Mouse (Mus musculus) thymus, adult 2 months (tissue): ENCODE measurements around the gene Rsbn1l. TPM values are rescaled to one million over a fixed set of nuclear protein-coding genes. Genes with fewer than 3 reads are reported as not detected.

Experiments used
- DNase-seq: peaks from one replicate; pipeline ENCODE4 v3.0.0; 2021
- H3K27ac ChIP-seq: fragments of 200-500 bp; 2 replicates; pipeline ENCODE4 v1.5.1; 2012; ENCODE audit warnings: low read length, control low read depth; ENCODE audit not compliant: control insufficient read depth, insufficient read depth
- H3K27me3 ChIP-seq: fragments of 200-500 bp; 2 replicates; pipeline ENCODE4 v1.6.1; 2012; ENCODE audit warnings: mild to moderate bottlenecking, low read length, moderate library complexity, mixed read lengths; ENCODE audit not compliant: control insufficient read depth, insufficient read depth
- H3K36me3 ChIP-seq: fragments of 200-500 bp; 2 replicates; pipeline ENCODE4 v1.6.1; 2012; ENCODE audit warnings: mild to moderate bottlenecking, low read length, moderate library complexity; ENCODE audit not compliant: control insufficient read depth, insufficient read depth
- H3K4me1 ChIP-seq: fragments of 200-500 bp; replicated peaks from 2 replicates; pipeline ENCODE4 v1.6.1; 2012; ENCODE audit warnings: low read length; ENCODE audit not compliant: control insufficient read depth, insufficient read depth
- H3K4me3 ChIP-seq: fragments of 200-500 bp; 2 replicates; pipeline ENCODE4 v1.5.1; 2012; ENCODE audit warnings: mild to moderate bottlenecking, low read length, control low read depth, moderate library complexity; ENCODE audit not compliant: control insufficient read depth, insufficient read depth
- CTCF ChIP-seq: fragments of 200-500 bp; IDR thresholded peaks from 2 replicates; pipeline ENCODE4 v1.5.1; 2012; ENCODE audit warnings: mild to moderate bottlenecking, control low read depth, low read length, moderate library complexity, borderline replicate concordance; ENCODE audit not compliant: control insufficient read depth, poor library complexity, insufficient read depth; ENCODE audit errors: extremely low read depth
- POLR2A ChIP-seq: fragments of 200-500 bp; IDR thresholded peaks from 2 replicates; pipeline ENCODE4 v1.6.1; 2012; ENCODE audit warnings: mild to moderate bottlenecking, low read length, control low read depth, moderate library complexity; ENCODE audit not compliant: control insufficient read depth, poor library complexity, insufficient read depth; ENCODE audit errors: extremely low read depth
- WGBS: fragments of 180-500 bp; shearing (Covaris S2); methylation state at CpG from one replicate; pipeline ENCODE4 v1.1.7; 2018; 5-methylcytosine and 5-hydroxymethylcytosine counted together
- polyA plus RNA-seq: library from polyadenylated mRNA; depleted of rRNA; stranded (reverse); fragments of >200 nt; gene quantifications from 2 replicates; pipeline ENCODE4 v1.2.3, GENCODE M21; 2012

Rsbn1l gene
- polyA plus RNA-seq, 1 experiment = 15.0 TPM

DNA sequence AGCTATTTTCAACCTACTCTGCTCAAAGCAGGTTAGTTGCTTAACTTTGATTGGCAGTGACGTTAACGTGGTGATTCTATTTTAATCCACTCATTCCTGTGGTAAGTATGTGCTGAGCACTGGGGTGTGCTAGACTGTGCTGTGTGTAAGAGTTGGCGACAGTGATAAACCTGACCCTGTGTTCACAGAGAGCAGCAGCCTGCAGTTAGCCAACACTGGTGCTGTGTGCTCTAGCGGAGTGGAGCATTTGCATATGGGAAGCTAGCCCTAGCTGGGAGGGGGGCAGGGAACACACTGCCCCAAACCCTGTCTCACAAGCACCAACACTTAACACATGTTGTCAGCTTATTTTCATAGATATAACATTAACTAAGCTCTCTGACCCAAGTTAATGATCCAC lies 11.7 kb upstream of the Rsbn1l start:
- WGBS = 22% methylated on average over 4 of the region's 4 CpGs
- no peak for DNase-seq
- Histone ChIP-seq H3K36me3 (no peaks in the 10 kb centered on the region), H3K4me3 (no peak overlapping the region), H3K27me3 (no peaks in the 10 kb centered on the region), H3K4me1 (peaks cover 6% of the 10 kb centered on the region), H3K27ac (no peak overlapping the region)
- TF ChIP-seq CTCF (no peak), POLR2A (no peak)

DNA sequence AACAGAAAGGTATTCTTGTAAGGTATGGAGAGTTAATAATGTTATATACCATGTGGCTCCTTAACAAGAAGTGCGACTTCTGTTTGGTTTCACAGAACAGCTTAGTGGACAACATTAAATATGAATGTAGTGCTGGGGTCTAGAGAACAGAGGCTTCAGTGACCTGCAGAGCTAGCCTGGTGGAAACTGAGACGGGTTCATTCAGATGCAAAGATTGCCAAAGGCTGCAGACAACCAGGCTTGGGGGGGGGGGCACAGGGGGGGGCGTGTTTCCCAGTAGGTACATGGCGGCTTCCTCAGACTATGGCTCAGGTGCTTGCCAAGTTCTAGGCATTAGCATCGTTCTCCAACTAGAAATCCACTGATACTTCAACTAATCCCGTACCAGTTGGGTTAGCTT lies 8.2 kb upstream of the Rsbn1l start:
- H3K27me3 ChIP-seq = no peaks in the 10 kb centered on the region
- no peak for DNase-seq
- peaks cover 6% of the 10 kb centered on the region for H3K4me1 ChIP-seq
- TF ChIP-seq POLR2A (no peak), CTCF (no peak)
- no peaks in the 10 kb centered on the region for H3K36me3 ChIP-seq
- H3K27ac ChIP-seq = no peak overlapping the region
- H3K4me3 ChIP-seq = no peak overlapping the region
- WGBS = 94% methylated on average over 6 of the region's 6 CpGs

DNA sequence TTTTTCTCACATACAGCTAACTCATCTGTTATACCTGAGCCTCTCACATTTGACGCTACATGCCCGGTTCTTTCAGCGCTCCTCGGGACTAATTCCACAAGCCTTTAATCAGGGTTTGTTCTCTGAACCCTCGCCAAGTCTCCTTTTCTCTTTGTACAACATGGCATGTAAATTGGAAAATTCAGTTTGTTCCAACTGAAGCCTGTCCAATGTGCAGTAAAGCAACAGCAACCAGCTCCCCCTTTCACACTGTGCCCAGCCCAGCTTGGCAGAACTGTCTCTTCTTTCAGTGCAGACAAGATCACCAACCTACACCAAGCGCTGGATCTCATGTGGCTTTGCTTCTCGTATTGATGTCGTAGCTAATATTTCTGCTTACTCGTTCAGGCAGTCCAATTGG lies 7.1 kb upstream of the Rsbn1l start:
- no peak for DNase-seq
- H3K27ac ChIP-seq = no peak overlapping the region

DNA sequence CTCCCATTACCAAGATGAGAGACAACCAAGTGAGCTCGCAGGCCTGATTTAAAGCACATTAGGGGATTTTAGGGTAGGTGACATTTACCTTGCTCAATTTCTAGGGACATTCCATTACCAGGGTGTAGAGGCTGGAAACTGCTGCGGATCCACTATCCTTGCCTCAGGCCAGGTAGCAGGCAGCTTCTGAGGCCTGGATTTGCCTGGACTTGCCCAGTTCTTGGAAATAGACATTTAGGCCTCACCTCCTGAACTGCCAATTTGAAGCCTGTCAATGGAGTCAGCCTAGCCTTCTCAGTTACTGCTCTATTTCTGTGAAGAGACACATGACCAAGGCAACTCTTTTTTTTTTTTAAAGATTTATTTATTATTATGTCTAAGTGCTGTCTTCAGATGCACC lies 4.7 kb upstream of the Rsbn1l start:
- peaks cover under 1% of the 10 kb centered on the region for H3K4me1 ChIP-seq
- TF ChIP-seq CTCF = no peak
- no peak for TF ChIP-seq POLR2A
- H3K27ac ChIP-seq = no peak overlapping the region
- WGBS = 96% methylated on average over 2 of the region's 2 CpGs
- no peaks in the 10 kb centered on the region; the same call in 1 of the 2 replicates for H3K36me3 ChIP-seq
- DNase-seq = no peak
- H3K4me3 ChIP-seq = no peak overlapping the region
- no peaks in the 10 kb centered on the region for H3K27me3 ChIP-seq

More for the DNA sequence above, 7.1 kb upstream of the Rsbn1l start:
- WGBS = 97% methylated on average over 9 of the region's 9 CpGs
- Histone ChIP-seq H3K4me3 (no peak overlapping the region), H3K4me1 (peaks cover 6% of the 10 kb centered on the region; the same call in 1 of the 2 replicates), H3K36me3 (no peaks in the 10 kb centered on the region), H3K27me3 (no peaks in the 10 kb centered on the region)
- TF ChIP-seq POLR2A (no peak), CTCF (no peak)

DNA sequence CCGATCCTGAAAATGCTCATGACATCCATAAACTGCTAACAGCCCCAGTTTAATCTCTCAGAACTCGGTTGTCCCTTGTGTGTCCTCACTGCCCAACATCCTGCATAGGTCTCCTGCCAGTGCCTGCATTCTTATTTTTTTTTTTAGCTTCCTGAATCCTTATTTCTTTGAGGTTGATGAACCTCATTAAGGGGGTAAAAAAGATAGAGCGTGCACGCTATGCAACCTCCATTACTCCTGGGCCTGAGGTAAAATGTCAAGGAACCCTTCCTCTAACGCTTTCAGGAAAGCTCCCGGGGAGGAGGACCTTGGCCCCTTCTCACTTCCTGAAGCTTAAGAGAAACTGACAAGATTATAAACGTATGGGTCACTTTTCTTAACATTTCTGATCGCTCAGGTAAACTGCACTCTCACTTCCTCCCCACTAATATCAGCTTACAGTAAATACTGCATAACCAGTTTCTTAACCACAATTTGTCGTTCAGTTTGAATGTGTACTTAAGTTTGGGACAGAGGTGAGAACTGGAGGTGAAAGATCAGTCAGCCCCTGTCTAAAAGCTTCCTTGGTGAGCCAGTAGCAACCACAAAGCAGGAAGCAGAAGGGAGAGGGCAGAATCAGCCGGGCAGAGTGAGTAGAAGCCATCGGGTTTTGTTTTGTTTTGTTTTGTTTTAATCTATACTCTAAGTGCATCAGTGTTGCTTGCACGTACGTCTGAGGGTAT lies 923 bp downstream of the Rsbn1l start:
- Histone ChIP-seq H3K27me3 (no peaks in the 10 kb centered on the region), H3K27ac (peak overlapping the region; percentile 81; the same call in 1 of the 2 replicates), H3K36me3 (no peaks in the 10 kb centered on the region; the same call in 1 of the 2 replicates), H3K4me3 (peak overlapping the region; percentile 9; the same call in 1 of the 2 replicates), H3K4me1 (peaks cover 17% of the 10 kb centered on the region)
- TF ChIP-seq POLR2A (no peak), CTCF (no peak)
- 9% methylated on average over 13 of the region's 13 CpGs for WGBS
- no peak for DNase-seq

DNA sequence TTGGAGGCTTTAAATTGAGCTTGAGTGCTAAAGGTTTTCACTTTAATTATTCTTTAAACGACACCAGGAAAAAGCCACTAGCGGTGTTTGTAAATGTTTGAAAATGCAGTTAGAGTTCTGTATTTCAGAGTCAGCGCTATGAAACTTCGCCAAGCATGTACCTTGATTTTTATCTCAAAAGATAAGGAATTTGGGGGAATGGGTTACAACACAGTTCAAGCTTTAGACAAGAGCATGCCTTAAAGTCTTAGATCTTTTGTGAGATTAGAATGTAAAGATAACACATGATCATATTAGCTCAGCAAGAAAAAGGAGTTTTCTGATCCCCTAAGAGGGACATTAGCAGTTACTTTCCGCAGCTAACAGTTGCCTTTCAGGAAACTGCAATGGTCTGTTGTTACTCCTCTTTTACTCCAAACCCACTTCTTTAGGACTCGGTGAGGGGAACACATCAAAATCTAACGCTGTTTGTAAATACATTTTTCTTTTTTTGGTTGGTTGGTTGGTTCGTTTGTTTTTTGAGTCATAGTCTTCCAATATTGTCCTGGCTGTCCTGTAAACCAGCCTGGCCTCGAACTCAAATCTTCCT lies 3.8 kb downstream of the Rsbn1l start:
- no peaks in the 10 kb centered on the region for H3K27me3 ChIP-seq
- TF ChIP-seq POLR2A = no peak
- no peak for TF ChIP-seq CTCF
- 4% methylated on average over 9 of the region's 9 CpGs for WGBS
- no peak for DNase-seq
- peak overlapping the region; percentile 87; the same call in 1 of the 2 replicates for H3K4me3 ChIP-seq
- H3K36me3 ChIP-seq = no peaks in the 10 kb centered on the region; the same call in 1 of the 2 replicates
- H3K27ac ChIP-seq = no peak overlapping the region; the same call in 1 of the 2 replicates
- H3K4me1 ChIP-seq = peaks cover 17% of the 10 kb centered on the region
